Mouse (Mus musculus): ENCODE measurements around the gene Glb1.
A peak's percentile ranks its signal among the peaks of the same experiment; 100 is the strongest.

Glb1 gene

GRCm38 (mm10) chr9:114394677-114395076, 6.2 kb upstream of the Glb1 start:
- no peak for DNase-seq (ENCODE audit: low spot score in 2 of 2)

- no peak for DNase-seq (ENCODE audit: low spot score in 2 of 2)
These were observed 5.6 kb upstream of the Glb1 start for GRCm38 (mm10) chr9:114395258-114395657.

GRCm38 (mm10) chr9:114399680-114400079, 1.2 kb upstream of the Glb1 start:
- DNase-seq (ENCODE audit: low spot score in 2 of 2) = no peak

- no peak for DNase-seq (ENCODE audit: low spot score in 2 of 2)
These were observed 308 bp upstream of the Glb1 start for GRCm38 (mm10) chr9:114400588-114400948.

GRCm38 (mm10) chr9:114401685-114402080, 807 bp downstream of the Glb1 start:
- DNase-seq (ENCODE audit: low spot score in 2 of 2) = peak; percentile 18 to 38

GRCm38 (mm10) chr9:114407676-114408075, 6.8 kb downstream of the Glb1 start:
- no peak for DNase-seq (ENCODE audit: low spot score in 2 of 2)

- DNase-seq (ENCODE audit: low spot score in 2 of 2) = no peak
These were observed 9.5 kb downstream of the Glb1 start for GRCm38 (mm10) chr9:114410313-114410862.

GRCm38 (mm10) chr9:114411295-114411694, 10.4 kb downstream of the Glb1 start:
- no peak for DNase-seq (ENCODE audit: low spot score in 2 of 2)

- no peak for DNase-seq (ENCODE audit: low spot score in 2 of 2)
These were observed 11.5 kb downstream of the Glb1 start for GRCm38 (mm10) chr9:114412406-114412805.

GRCm38 (mm10) chr9:114413866-114414265, 13.0 kb downstream of the Glb1 start:
- no peak for DNase-seq (ENCODE audit: low spot score in 2 of 2)

- DNase-seq (ENCODE audit: low spot score in 2 of 2) = peak; percentile 19 to 36
These were observed 14.8 kb downstream of the Glb1 start for GRCm38 (mm10) chr9:114415701-114416100.

- DNase-seq (ENCODE audit: low spot score in 2 of 2) = no peak
These were observed 16.0 kb downstream of the Glb1 start for GRCm38 (mm10) chr9:114416646-114417517.

- peak; percentile 19 to 33 for DNase-seq (ENCODE audit: low spot score in 2 of 2)
These were observed 17.3 kb downstream of the Glb1 start for GRCm38 (mm10) chr9:114418187-114418586.

- DNase-seq (ENCODE audit: low spot score in 2 of 2) = no peak
These were observed 19.6 kb downstream of the Glb1 start for GRCm38 (mm10) chr9:114420443-114420842.

- DNase-seq (ENCODE audit: low spot score in 2 of 2) = no peak
These were observed 20.2 kb downstream of the Glb1 start for GRCm38 (mm10) chr9:114421045-114421444.

- no peak for DNase-seq (ENCODE audit: low spot score in 2 of 2)
These were observed 20.9 kb downstream of the Glb1 start for GRCm38 (mm10) chr9:114421797-114422196.

GRCm38 (mm10) chr9:114425576-114425975, 24.7 kb downstream of the Glb1 start:
- no peak for DNase-seq (ENCODE audit: low spot score in 2 of 2)

GRCm38 (mm10) chr9:114426201-114426600, 25.3 kb downstream of the Glb1 start:
- no peak for DNase-seq (ENCODE audit: low spot score in 2 of 2)

GRCm38 (mm10) chr9:114427425-114427824, 26.5 kb downstream of the Glb1 start:
- DNase-seq (ENCODE audit: low spot score in 2 of 2) = no peak

GRCm38 (mm10) chr9:114428103-114428834, 27.4 kb downstream of the Glb1 start:
- no peak for DNase-seq (ENCODE audit: low spot score in 2 of 2)

GRCm38 (mm10) chr9:114435668-114436067, 34.8 kb downstream of the Glb1 start:
- no peak for DNase-seq (ENCODE audit: low spot score in 2 of 2)

- peak; percentile 9 to 17 for DNase-seq (ENCODE audit: low spot score in 2 of 2)
These were observed 39.7 kb downstream of the Glb1 start for GRCm38 (mm10) chr9:114440548-114440947.

- DNase-seq (ENCODE audit: low spot score in 2 of 2) = no peak
These were observed 41.3 kb downstream of the Glb1 start for GRCm38 (mm10) chr9:114442225-114442624.

Measured in spleen, postnatal 36 days (tissue).